ENCODE assay signal across 8 mouse cellular contexts in genomic region chr1:60566631-60567311, GRCm38 (mm10). TPM values are rescaled to one million over a fixed set of nuclear protein-coding genes. Genes with fewer than 3 reads are reported as not detected.
DNase-seq lines count a peak whose midpoint lies in the region; ATAC-seq and TF ChIP-seq lines count a peak whose summit lies in the region.

Gene Raph1 (minus strand): TSS chr1:60567104.

- 1% methylated on average over 85 of the region's 92 CpGs for WGBS in cerebellum, adult 2 months
- WGBS in hindbrain, embryonic 11.5 days: 1% methylated on average over 72 of the region's 92 CpGs
- 1% methylated on average over 56 of the region's 92 CpGs for WGBS in lung, embryonic 16.5 days

- H3K9me3 ChIP-seq in G1E (replicated peaks): peaks cover 4% of the 10 kb centered on the region; the same call in 1 of the 2 replicates
- H3K9me3 ChIP-seq in hindbrain, embryonic 11.5 days (ENCODE audit: control insufficient read depth, low read length): no peaks in the 10 kb centered on the region
- H3K9me3 ChIP-seq in lung, embryonic 16.5 days (ENCODE audit: control insufficient read depth, low read length): no peaks in the 10 kb centered on the region

- no peak for TF ChIP-seq POLR2A in cerebellum, adult 2 months (IDR thresholded peaks at IDR 0.05; ENCODE audit: borderline replicate concordance, insufficient read depth, low read length)

- H3K4me1 ChIP-seq in G1E (ENCODE audit: insufficient read depth, low read depth, low read length): peaks cover 10% of the 10 kb centered on the region
- peaks cover 2% of the 10 kb centered on the region; the same call in 1 of the 2 replicates for H3K4me1 ChIP-seq in cerebellum, adult 2 months (ENCODE audit: control insufficient read depth, insufficient read depth, low read length)
- H3K4me1 ChIP-seq in hindbrain, embryonic 11.5 days (replicated peaks; ENCODE audit: control insufficient read depth, insufficient read depth, low read length): no peaks in the 10 kb centered on the region
- peaks cover 13% of the 10 kb centered on the region for H3K4me1 ChIP-seq in lung, embryonic 16.5 days (replicated peaks; ENCODE audit: control insufficient read depth, insufficient read depth, low read length)

- peak; percentile 9 for DNase-seq in G1E (ENCODE audit: low spot score)
- peak; percentile 83 to 91 for DNase-seq in cerebellum, adult 2 months
- DNase-seq in frontal cortex, adult 2 months (ENCODE audit: extremely low spot score in 1 of 2, low spot score in 1 of 2): peak; percentile 17 to 71
- DNase-seq in hindbrain, embryonic 11.5 days (ENCODE audit: low spot score): peak; percentile 93
- DNase-seq in layer of hippocampus, adult 9-11 months: peak; percentile 73
- peak; percentile 71 for DNase-seq in ovary, postnatal 14 days (ENCODE audit: low spot score)
- DNase-seq in thymus, postnatal 14 days: peak; percentile 53

- H3K27me3 ChIP-seq in G1E (ENCODE audit: insufficient read depth, low read length): peaks cover 30% of the 10 kb centered on the region
- H3K27me3 ChIP-seq in cerebellum, adult 2 months (ENCODE audit: control insufficient read depth, insufficient read depth, low read length): no peaks in the 10 kb centered on the region
- H3K27me3 ChIP-seq in hindbrain, embryonic 11.5 days (ENCODE audit: control insufficient read depth, insufficient read depth, low read length): no peaks in the 10 kb centered on the region
- no peaks in the 10 kb centered on the region for H3K27me3 ChIP-seq in lung, embryonic 16.5 days (ENCODE audit: control insufficient read depth, insufficient read depth, low read depth, low read length)

- no peak for ATAC-seq in G1E (ENCODE audit: extremely low read depth, insufficient number of reproducible peaks, low FRiP score, poor library complexity, severe bottlenecking)
- ATAC-seq in hindbrain, embryonic 11.5 days (ENCODE audit: low FRiP score): peak; percentile 98
- ATAC-seq in lung, embryonic 16.5 days (ENCODE audit: low read depth): peak; percentile 99

- TF ChIP-seq CTCF in G1E (IDR thresholded peaks at IDR 0.05; ENCODE audit: low read depth, low read length): no peak
- no peak for TF ChIP-seq CTCF in cerebellum, adult 2 months (IDR thresholded peaks at IDR 0.05; ENCODE audit: borderline replicate concordance, insufficient read depth, low read depth, low read length)

- peak within 1 kb of the TSS; percentile 96 for H3K9ac ChIP-seq in hindbrain, embryonic 11.5 days (ENCODE audit: low read depth, low read length)
- H3K9ac ChIP-seq in lung, embryonic 16.5 days (ENCODE audit: low read length): peak within 1 kb of the TSS; percentile 90

- peak within 1 kb of the TSS; percentile 68 for H3K4me3 ChIP-seq in G1E (ENCODE audit: low read depth, low read length)
- peak within 1 kb of the TSS; percentile 68 for H3K4me3 ChIP-seq in cerebellum, adult 2 months (replicated peaks; ENCODE audit: insufficient read depth, low read depth, low read length)
- H3K4me3 ChIP-seq in hindbrain, embryonic 11.5 days (ENCODE audit: low read depth, low read length): peak within 1 kb of the TSS; percentile 97
- peak within 1 kb of the TSS; percentile 80 for H3K4me3 ChIP-seq in lung, embryonic 16.5 days (ENCODE audit: low read length)

- H3K36me3 ChIP-seq in G1E (replicated peaks): no peaks in the 10 kb centered on the region
- H3K36me3 ChIP-seq in hindbrain, embryonic 11.5 days (ENCODE audit: control insufficient read depth, insufficient read depth, low read length): no peaks in the 10 kb centered on the region
- H3K36me3 ChIP-seq in lung, embryonic 16.5 days (ENCODE audit: control insufficient read depth, insufficient read depth, low read length): 0 out of 2 replicates have a peak, but pooled peaks cover 3% of the 10 kb centered on the region

- H3K4me2 ChIP-seq in hindbrain, embryonic 11.5 days (replicated peaks; ENCODE audit: low read depth, low read length): peak within 1 kb of the TSS; percentile 55
- peak within 1 kb of the TSS; percentile 81 for H3K4me2 ChIP-seq in lung, embryonic 16.5 days (ENCODE audit: low read depth, low read length)

- peak within 1 kb of the TSS; percentile 93 for H3K27ac ChIP-seq in cerebellum, adult 2 months (ENCODE audit: insufficient read depth, low read length)
- peak within 1 kb of the TSS; percentile 98 for H3K27ac ChIP-seq in hindbrain, embryonic 11.5 days (ENCODE audit: low read depth, low read length)
- H3K27ac ChIP-seq in lung, embryonic 16.5 days (ENCODE audit: low read length): peak within 1 kb of the TSS; percentile 96

RNA-seq across cellular contexts. Expression of gene Raph1, which starts in this region (rescaled TPM):
- total RNA-seq in G1E (2014; fragmentation: Nextera tagmentation): 0.19 TPM in 1 of 2 replicates, not detected in the other
- total RNA-seq in G1E (2017): 0.23 and 0.49 TPM in 2 replicates
- polyA plus RNA-seq in G1E (2012): 0.01 TPM in 1 of 2 replicates, not detected in the other
- 11.0 and 11.1 TPM in 2 replicates for polyA plus RNA-seq in cerebellum, adult 2 months (2012; rRNA removed)
- 16.0 and 19.7 TPM in 2 replicates for polyA plus RNA-seq in frontal cortex, adult 2 months (2012; rRNA removed)
- 26.8 and 38.4 TPM in 2 replicates for polyA plus RNA-seq in hindbrain, embryonic 11.5 days (2014; fragmentation: Nextera tagmentation; extraction: Ambion mirVana)
- polyA plus RNA-seq in lung, embryonic 16.5 days (2015; fragmentation: Nextera tagmentation; extraction: Ambion mirVana): 37.9 and 45.1 TPM in 2 replicates

Comparison
In these comparisons a context has a peak if more than half of its experiments do, and no peak if none do; other contexts are left out.
1. RNA of gene Raph1 (polyA plus RNA-seq): 26.8 to 38.4 TPM in hindbrain, embryonic 11.5 days, 37.9 to 45.1 TPM in lung, embryonic 16.5 days, 16.0 to 19.7 TPM in frontal cortex, adult 2 months and 11.0 to 11.1 TPM in cerebellum, adult 2 months; 0.01 TPM in G1E; every median in the first group is over 10 times any median in the second.
2. Peak in DNase-seq and H3K4me3 ChIP-seq in G1E; RNA of the gene not detected or under 1 TPM.
3. DNase-seq: peak in every context shown above with its lines; median percentile 93 in hindbrain, embryonic 11.5 days; 87 in cerebellum, adult 2 months; 73 in layer of hippocampus, adult 9-11 months; 71 in ovary, postnatal 14 days; 53 in thymus, postnatal 14 days; 44 in frontal cortex, adult 2 months; 9 in G1E.
4. Peak in every context shown above with its lines, with median percentiles within 50 percentile points of each other: H3K4me3 ChIP-seq and H3K27ac ChIP-seq.